Mouse (Mus musculus) right cerebral cortex, postnatal 25 days (tissue): Measurements from ENCODE around the gene Klhl29.

ENCODE experiments used
- DNase-seq: peaks from one replicate; pipeline ENCODE4 v3.0.0; 2022

The Klhl29 gene

DNA sequence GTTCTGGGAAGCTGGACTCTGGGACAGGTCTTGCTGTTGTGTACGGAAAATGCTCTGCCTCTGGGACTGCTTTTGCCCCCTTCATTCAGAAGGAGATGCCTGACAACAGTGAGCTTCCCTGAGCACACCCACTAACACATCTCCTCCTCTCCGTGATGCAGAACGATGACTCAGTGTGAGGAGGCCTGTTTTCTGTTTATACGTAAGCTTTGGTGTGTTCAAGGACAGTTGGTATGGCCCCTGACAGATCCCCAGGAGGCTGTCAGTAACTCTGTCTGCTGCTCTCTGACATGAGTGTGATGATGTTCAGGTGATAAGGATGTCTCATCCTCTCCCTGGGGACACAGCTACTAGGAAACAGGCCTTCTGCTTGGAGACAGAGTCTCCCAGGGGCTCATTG is 193.3 kb downstream of the Klhl29 start:
- DNase-seq, result no peak

DNA sequence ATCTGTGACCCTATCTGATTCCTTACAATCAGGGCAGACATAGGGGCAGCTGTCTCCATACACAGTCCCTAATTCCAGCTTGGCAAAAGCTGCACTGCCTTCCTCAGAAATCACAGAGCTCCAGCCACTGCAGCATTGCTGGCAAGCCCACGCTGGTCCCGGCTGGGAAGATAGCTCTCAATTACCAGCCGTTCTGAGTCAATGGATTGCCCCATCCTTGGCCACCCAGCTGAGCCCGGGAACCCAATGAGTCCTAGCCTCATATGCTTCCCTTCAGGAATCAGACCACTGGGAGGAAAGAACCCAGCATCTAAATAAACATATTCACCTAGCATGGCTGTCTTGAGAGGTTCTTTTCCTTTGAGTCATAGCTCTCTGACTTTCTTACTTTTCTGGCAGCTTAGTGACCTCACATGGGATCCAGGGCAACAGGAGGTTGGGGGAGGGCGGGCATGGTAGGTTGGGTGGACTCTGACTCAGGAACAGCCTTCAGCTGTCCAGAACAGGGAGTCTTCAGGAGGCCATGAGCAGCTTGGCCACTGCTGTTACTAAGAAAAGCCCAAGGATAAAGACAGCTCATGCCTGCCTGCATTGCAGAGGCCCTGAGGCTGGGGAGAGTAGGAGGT is 198.7 kb downstream of the Klhl29 start:
- DNase-seq, result no peak

DNA sequence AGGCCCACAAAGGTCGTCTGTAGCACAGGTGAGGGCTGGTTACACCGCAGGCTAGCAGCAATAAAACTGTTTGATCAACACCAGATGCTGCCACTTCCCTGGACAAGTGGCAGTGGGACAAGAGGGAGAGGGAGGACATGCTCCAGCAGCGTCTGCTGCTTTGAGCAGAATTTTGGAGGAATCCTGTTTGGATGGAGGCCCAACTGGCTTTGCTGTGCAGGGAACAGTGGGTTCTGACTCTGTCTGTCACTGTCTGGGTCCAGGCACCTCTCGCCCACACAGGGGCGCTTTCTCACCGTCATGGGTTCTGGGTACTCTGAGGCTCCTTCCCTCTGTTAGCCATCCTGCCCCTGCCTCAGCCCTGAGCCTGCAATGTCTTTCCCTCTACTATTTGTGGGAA is 209.3 kb downstream of the Klhl29 start:
- DNase-seq, result no peak

DNA sequence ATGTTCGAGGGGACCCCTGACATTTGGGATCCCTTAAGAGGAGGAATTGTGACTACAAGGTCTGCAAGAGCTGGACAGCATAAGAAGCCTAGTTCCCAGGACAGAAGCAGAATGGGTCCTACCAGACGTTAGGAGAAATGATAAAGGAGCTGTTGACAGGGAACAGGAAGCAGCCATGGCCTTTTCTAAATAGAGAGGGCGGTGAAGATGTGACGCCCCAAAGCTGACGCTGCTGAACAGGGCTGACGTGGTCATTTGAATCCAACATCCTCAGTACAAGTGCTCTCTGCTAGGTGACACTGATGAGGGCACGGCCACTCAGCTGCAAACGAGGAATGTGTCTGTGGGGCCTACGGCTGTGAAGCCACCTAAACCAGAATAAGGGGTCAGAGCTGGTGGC is 210.1 kb downstream of the Klhl29 start:
- no peak for DNase-seq

DNA sequence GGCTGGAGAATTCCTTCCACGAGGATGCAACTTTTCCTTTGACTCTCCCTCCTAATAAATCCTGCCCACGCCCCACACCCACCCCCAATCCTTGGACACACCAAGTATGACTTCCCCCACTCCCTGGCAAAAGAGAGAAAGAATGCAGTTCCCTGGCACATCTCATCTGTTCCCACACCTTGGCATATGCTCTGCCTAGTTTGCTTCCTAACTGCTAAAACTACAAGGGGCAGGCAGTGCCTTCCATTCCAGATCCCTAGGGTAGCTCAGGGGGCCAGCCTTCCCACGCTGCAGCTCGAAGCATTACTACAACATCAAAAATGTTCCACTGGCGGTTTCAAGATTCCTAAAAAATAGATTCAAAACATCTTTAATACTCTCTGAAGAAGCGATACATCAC is 212.8 kb downstream of the Klhl29 start:
- no peak for DNase-seq

DNA sequence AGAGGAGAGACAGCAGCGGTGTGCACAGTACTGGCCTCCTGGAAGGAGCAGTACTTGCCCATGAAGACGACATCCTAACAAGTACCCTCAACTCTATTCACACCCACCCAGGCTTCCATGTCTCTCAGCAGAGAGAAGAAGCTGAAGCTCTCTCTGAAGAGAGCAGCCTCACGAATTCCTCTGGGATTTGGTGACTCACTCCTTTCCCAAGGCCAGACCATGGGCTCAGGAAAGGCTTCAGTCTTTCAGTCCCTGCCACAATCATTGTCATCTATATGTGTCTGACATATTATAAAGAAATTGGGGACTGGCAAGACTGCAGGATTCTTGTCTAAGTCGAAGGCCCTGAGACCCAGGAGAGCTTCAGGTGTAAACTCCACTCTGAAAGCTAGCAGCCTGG is 213.9 kb downstream of the Klhl29 start:
- DNase-seq, result no peak

DNA sequence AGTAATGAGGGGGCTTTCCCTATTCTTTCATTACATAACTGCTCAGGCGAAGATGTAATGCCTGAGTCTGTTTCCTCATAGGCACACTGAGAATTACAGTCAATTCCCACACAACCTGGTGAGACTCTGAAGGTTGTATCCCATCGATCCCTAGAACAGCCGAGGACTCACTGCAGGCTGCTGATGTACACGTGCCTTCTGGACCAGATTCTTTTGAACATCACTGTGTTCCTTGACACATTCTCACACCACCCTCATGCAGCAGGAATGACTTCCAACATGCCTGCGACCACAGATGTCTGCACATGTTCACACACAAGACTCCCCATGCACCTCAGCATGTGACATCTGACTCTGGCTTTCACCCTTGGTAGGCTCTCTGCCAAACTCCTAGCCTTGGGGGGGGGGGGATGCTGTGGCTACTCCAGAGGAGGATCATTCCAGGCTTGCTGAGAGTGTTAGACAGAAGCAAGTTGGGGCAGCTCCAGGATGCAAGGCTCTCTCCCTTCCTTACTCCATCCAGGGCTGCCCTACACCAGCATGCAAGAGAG is 217.5 kb downstream of the Klhl29 start:
- DNase-seq, result no peak

DNA sequence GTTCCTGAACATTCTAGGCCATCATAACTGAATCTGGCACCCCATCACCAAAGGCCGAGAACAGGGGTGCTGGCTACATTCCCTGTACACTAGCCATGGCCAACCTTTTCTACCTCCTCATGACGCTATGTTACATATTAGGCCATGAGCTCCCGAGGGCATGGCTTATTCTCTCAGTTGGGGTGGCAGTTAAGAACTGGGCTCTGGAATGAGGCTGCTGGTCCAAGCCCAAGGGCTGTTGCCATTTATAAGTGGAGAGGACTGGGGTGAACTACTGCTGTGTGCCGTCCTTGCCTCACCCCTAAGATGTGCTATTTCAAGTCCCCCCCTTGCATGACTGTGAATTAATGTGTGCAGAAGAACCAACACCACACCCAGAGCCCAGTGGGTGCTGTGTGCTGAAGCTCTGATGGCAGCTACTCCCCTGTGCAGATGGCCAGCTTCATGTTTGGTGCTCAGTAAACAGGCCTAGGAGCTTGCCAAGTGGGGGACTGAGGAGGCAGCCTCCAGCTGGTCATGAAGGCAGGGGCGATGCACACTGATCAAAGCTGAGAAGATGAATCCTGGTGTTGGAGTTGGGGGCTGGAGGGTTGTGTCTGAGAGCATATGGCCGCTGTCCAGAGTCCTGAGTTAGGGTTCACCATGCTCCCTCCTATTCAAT is 218.3 kb downstream of the Klhl29 start:
- peak; percentile 69 for DNase-seq

DNA sequence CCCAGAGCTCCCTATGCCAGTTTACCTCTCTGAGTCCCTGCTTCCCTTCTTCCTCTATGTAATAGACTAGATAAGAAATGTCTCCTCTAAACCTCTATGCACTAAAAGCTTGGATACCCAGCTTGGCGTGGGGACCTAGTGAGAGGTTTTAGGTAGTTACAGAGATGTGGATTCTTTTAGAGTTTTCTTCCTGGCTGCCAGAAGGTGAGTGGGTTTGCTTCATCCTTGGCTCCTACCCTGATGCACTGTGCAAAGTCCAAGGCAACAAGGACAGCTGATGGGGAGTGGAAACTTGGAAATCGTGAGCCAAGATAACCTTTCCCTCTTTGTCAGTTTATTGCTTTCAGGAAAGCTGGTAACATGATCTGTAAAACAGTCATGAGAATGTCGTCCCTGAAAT is 220.3 kb downstream of the Klhl29 start:
- DNase-seq, result no peak

DNA sequence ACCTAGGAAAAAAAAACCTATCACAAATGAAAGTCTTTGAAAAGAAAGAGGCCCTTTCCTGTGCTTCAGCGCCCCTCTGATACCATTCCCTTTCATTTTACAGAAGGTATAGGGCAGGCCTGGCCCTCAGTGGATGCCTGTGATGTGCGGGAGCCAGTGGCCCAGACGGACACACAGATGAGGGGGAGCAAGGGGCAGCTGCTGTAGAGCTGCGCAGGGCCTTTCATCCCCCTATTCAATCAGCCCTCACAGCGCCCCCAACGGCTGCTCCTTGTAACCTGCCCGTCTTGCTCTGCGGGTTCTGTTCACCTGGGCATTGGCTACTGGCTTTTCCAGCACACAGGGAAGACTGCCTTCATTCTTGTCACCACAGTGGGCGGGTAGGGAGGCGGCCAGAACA is 223.6 kb downstream of the Klhl29 start:
- no peak for DNase-seq

DNA sequence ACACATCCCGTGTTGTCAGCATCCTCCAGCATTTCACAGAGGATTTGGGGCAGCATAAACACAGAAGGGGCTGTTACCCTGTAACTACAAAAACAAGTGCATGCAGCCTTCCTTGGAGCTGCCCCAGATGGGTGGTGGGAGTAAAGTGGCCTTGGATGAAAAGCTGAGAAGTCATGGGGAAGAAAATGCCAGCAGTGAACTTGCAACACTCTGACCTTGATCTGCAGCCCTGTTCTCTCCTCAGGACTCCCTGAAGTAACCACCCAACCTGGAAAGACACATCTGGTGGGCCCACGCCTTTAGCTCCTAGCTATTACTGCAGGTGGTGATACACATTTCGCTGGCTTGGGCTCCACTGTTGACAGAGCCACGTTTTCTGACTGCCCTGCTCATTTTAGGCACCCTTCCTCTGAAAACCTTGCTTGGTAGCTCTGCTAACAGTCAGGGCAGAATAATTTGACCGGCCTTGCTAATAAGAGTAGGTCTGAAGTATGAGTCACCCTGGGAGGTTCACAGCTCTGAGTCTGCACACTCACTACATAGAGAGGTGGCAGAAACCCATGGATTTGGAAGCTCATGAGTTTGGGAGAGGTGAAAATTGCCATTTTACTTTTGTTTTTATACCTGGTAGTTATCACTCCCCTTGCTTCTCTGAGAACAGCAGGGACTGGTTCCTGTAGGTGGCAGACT is 228.0 kb downstream of the Klhl29 start:
- no peak for DNase-seq

DNA sequence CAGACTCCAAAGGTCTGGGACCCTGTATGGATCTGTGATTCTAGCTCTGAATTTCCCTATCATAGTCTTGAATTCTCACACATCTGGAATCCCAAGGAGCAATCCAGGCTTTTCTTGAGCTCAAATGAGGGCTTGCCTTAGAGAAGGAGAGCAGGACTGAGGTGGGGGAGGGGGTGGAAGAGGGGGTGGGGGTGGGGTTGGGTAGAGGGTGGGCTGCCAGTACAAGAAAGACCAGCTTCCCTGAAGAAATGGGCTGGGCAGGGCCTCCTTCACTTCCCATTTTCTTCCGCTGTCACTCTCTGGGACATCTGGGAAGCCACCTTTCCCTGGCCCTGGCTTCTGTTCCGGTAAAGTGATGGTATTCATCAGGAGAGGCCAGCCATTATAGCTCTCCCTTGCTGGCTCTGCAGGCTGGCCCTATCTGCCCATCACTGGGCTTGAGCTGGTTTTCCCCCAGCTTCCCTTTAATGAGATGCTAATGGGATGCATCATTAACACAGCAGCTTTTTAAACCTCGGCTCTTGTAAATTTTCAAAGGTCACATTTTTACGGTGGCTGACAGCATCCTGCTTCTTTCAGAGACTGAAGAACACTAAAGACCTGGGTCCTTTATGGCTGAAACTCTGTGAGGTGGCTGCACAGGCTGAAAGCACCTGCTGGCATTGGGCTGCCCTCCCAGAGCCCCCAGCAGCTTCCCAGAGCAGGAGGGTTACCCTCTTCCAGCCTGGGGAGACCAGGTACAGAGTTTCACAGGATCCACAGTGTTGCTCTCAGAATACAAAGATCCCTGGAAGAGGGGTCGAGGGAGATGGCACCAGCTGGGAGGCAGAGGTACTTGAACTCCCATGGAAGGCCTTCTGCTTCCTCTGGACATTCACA is 231.3 kb downstream of the Klhl29 start:
- no peak for DNase-seq

DNA sequence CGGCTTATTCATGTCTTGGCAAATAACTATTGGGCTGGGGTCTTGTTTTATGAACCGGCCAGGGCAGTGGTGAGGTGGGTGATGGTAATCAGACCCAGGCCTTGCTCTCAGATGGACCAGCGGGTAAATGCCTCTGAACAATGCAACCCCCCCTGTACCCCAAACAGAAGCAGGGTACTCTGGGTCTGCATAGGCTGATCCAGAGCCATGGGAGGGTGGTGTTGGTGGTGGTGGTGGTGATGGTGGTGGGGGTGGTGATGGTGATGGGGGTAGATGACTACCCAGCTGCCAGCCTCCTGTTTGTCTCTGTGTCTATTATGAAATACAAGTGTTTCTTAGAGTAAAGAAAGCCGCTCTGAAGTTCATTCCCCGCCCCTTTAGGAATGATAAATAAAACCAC is 232.3 kb downstream of the Klhl29 start:
- no peak for DNase-seq

DNA sequence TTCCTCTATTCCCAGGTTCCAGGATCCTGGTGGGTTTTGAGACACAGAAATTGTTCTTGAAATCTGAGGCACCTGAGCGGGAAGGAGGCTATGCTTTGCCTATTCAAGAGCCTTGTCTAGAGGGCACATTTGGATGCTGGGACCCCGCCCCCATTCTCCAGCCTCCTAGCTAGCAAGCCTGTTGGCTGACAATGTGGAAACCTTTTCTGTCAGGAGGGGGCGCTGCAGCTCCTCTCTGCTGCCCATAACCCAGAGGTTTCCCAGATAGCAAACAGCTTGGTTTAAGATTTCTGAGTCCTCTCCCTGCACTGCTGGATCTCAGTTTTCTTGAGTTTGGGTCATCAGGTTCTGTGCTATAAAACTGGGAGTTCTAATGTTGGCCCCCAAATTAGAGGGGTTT is 232.7 kb downstream of the Klhl29 start:
- DNase-seq, result peak; percentile 81

DNA sequence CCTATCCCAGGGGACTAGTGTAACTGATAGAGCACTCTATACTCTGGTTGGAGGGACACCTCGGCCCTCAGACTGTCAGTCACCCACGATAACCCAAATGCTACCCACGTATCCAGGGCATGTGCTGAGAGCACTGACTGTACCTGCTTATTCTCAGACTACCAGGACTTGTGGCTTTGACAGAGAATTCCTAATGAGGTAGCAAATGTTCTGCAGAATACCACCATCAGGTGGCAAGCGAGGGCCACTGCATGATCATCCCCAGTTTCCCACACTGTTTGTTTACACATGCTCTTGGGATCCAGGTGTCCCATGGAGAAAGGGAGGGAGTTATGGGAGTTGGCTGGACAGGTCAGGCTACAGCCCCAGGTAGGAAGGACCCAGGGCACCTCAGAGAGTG is 234.4 kb downstream of the Klhl29 start:
- DNase-seq, result no peak

DNA sequence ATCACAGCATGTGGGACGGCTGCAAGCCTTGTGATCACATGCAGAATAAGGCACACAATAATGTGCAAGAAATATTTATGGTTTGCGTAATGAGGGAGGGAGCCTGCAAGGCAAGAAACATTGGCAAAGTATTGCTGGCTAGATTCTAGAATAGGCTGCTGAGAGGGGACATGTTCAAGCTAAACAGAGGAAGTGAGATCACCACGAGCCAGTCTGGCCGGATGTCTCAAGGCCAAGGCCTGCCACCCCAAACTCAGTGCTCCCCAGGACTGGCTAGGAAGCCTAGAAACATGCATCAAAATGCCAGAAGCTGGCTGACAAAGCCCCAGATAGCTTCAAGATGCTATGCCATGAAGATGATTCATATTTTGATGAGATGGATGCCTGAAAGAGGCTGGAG is 236.2 kb downstream of the Klhl29 start:
- DNase-seq, result no peak

DNA sequence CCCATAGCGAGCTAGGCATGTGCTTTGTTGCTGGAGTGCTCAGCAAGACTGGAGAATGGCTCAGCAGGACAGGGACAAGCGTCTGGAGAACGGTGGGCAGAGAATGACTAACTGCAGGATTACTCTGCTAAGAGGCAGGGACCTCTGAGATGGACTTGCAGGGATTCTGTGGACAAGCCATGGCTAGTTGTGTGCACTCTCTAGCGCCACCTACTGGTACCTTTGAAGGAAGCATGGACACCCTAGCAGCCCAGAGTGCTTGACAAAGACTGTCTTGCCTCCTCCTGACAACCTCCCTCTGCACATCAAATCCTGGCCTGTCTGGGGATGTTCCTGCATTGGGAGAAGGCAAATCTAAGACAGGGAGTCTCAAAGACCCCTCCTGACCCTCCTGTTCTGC is 239.2 kb downstream of the Klhl29 start:
- DNase-seq, result peak; percentile 47

DNA sequence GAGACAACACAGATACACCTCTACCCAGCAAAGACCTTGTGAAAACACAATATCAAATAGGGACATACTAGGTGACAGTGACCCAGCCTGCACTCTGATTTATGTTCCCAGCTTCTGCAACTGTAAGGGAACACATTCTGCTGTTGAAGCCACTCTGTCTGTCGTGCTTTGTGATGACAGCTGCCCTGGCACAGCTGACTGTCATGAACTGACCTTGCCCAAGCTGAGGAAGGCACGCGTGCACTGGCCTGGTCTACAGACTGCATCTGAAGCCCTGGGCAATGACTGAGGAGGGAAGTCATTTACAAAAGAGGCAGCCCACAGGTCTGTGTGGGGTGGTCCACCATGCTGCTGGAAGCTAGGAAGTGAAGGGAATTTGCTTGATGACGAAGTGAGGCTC is 246.3 kb downstream of the Klhl29 start:
- DNase-seq, result no peak

DNA sequence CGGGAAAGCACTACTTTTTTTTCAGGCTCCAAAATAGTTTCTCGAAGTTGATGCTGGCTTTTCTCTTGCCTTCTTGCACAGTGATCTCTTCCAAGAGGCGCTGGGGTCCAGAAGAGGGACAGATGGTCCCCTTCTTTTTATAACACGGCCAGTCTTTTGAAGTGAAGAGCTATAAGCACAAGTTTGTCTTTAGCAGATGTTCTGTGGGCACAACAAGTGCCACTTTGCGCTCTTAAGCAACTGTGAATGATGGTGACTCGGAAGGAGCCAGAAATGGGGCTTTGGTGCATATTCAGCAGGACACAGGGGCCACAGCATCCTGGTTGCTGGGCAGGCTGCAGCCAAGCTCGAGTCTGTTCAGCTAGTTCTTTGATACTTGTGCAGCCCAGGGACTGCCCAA is 249.6 kb downstream of the Klhl29 start:
- peak; percentile 52 for DNase-seq

DNA sequence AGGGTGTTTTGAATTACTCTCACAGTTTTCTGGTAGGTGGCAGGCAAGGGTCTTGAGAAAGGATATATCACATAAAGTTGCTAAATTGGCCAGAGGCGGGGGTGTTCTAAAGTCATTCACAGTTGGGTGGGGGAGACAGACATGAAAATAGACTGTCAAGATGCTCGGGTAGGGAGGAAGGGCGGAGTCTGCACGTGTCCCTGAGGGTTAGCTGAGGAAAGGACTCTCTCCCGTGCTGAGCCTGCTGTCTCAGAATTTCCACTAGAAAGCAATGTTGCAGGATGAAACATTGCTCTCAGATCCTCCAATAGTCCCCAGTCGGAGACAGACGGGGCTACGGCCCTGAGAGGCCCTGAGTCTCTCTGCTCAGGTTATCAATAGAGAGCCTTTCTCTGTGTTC is 252.5 kb downstream of the Klhl29 start:
- DNase-seq, result peak; percentile 48

DNA sequence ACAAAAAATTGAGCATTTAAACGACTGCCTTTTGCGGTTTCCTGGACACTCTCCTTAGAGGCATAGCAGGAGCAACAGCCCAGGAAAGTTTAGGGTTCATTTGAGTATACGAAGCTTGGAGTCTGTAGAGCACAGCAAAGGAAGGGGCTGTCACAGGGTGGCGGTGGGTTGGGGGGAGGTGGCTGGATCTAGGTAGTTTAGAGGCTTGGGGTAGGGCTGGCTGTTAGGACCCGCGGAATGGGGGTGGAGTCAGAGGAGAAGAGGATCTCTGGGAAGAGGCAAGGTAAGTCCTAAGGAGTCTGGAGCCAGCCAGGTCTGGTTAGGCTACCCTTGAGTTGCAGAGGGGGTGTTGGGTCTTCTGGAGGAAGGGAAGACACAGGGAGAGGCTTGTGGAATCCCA is 255.2 kb downstream of the Klhl29 start:
- no peak for DNase-seq

DNA sequence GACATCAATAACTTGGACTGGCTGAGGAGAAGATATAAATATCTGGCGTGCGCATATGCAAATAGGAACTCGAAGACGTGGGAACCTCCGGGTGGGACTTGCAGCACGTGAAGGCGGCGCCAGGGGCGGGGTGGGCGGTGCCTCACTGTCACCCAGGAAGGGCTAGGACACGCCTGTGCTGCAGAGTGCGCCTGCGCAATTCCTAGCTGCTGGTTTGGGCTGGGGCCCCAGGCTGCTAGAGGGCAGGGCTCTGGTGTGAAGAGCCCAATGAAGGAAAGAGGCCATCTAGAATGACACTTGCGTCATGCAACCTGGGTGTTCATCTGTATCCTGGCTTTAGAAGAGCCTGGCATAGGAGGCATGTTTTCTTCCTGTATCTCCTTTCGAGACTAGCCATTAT is 255.8 kb downstream of the Klhl29 start:
- peak; percentile 95 for DNase-seq

DNA sequence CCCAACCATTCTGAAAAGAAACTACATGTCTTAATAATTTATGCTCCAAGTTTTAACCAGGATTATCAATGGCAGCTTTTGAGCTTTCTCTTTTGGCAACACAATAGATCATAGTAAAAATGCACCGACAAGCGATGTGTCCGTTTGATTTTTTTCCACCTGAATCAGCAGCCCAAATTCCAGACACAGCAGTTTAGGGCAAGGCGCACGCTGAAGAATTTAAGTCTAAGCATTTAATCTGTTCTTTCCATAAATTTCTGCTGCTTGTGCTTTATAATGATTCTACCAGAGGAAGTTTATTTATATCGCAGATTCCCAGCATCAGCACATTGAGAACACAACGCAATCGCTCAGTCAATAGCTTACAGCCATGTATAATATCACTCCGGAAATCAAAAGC is 256.2 kb downstream of the Klhl29 start:
- DNase-seq, result no peak
